Mouse (Mus musculus): ENCODE measurements at regions not wholly inside any gene's neighbourhood (a gene's known extent, or its start where the extent isn't known, plus 50 kb on each side); places are given as distances from the start of the nearest gene placed in this dataset.

DNA sequence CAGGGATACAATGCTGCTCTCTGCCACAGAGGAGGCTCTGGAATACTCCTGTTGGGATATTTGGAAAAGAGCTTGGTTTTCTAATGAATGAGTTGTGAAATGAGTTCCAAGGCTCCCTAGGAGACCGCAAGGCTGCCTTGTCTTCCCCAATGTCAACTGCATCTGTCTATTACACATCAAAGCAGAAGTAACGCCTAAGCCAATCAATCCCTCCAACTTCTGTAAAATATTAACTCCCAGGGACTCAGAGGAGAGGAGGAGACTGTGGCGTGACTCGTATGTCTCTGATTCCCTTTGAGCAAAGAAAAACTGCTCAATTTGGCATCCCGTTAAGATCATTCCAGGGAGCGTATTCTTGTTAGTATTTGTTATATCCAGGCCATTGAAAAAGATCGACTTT lies 235.3 kb downstream of the Epha4 start:
- TF ChIP-seq CTCF (IDR thresholded peaks at IDR 0.05; ENCODE audit: low read depth) (no peak), EP300 (IDR thresholded peaks at IDR 0.05; ENCODE audit: low read depth) (no peak)

Data from liver, postnatal 0 days (tissue).